ENCODE assay signal across 18 mouse cellular contexts in the genomic region with DNA sequence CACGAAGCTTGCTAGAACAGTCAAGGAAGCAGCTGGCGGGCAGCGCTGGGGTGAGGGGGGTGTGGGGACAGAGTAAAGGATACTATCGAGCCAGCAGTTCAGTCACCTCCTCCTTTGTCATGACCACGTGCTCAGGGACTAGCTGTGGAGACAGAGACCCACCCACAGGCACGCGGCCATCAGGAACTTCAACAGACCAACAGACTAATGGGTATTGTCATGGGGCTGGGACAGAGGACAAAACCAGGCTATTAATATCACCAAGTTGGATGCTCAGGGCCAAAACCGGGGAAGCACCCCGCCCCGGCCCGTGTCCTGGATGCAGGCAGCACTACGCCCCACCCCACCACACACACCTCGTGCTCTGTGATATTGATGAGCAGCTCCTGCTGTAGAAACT. TPM values are rescaled to one million over a fixed set of nuclear protein-coding genes. Genes with fewer than 3 reads are reported as not detected.
A peak's percentile ranks its signal among the peaks of the same experiment; 100 is the strongest.
DNase-seq lines count a peak whose midpoint lies in the region; ATAC-seq and TF ChIP-seq lines count a peak whose summit lies in the region.
"Had no signal": no experiment of that assay in that cellular context is flagged by ENCODE, and none has a peak within 500 bp of the region (broad histone marks: within the 10 kb centered on the region; RNA-seq: fewer than 3 reads in every experiment).

No protein-coding gene starts in this region.

- no peak for ATAC-seq in hindbrain, embryonic 16.5 days
- no peak for ATAC-seq in lung, postnatal 0 days
- no peak for ATAC-seq in limb, embryonic 11.5 days (ENCODE audit: insufficient number of reproducible peaks, low FRiP score, low TSS enrichment, low read depth)
- ATAC-seq: forebrain, embryonic 14.5 days; hindbrain, postnatal 0 days; liver, postnatal 0 days had no signal

- 0 out of 2 replicates have a peak overlapping the region, but pooled peaks have one; percentile 6 for H3K4me3 ChIP-seq in hindbrain, embryonic 10.5 days
- no peak overlapping the region for H3K4me3 ChIP-seq in hindbrain, embryonic 16.5 days (ENCODE audit: low read length)
- H3K4me3 ChIP-seq in lung, postnatal 0 days (ENCODE audit: low read depth, low read length): no peak overlapping the region
- 0 out of 2 replicates have a peak overlapping the region, but pooled peaks have one; percentile 12 for H3K4me3 ChIP-seq in heart, embryonic 10.5 days
- peak overlapping the region; percentile 5; the same call in 1 of the 2 replicates for H3K4me3 ChIP-seq in limb, embryonic 11.5 days (ENCODE audit: low read depth, low read length)
- H3K4me3 ChIP-seq: kidney, embryonic 15.5 days; midbrain, embryonic 12.5 days; myocyte; neural tube, embryonic 15.5 days had no signal

- no peak overlapping the region for H3K27ac ChIP-seq in hindbrain, embryonic 10.5 days
- no peak overlapping the region for H3K27ac ChIP-seq in hindbrain, embryonic 16.5 days (ENCODE audit: low read depth, low read length)
- peak overlapping the region; percentile 59 for H3K27ac ChIP-seq in lung, postnatal 0 days (ENCODE audit: low read length)
- no peak overlapping the region for H3K27ac ChIP-seq in heart, embryonic 10.5 days
- no peak overlapping the region for H3K27ac ChIP-seq in limb, embryonic 11.5 days (replicated peaks; ENCODE audit: low read depth, low read length)
- H3K27ac ChIP-seq: hindbrain, postnatal 0 days; kidney, embryonic 15.5 days; midbrain, embryonic 12.5 days; neural tube, embryonic 15.5 days had no signal

- no peaks in the 10 kb centered on the region for H3K9me3 ChIP-seq in hindbrain, embryonic 10.5 days
- H3K9me3 ChIP-seq in hindbrain, embryonic 16.5 days (ENCODE audit: control insufficient read depth, low read length): no peaks in the 10 kb centered on the region
- no peaks in the 10 kb centered on the region for H3K9me3 ChIP-seq in lung, postnatal 0 days (ENCODE audit: low read length)
- no peaks in the 10 kb centered on the region for H3K9me3 ChIP-seq in heart, embryonic 10.5 days
- H3K9me3 ChIP-seq in limb, embryonic 11.5 days (ENCODE audit: control insufficient read depth, low read length): no peaks in the 10 kb centered on the region
- H3K9me3 ChIP-seq: G1E; kidney, embryonic 15.5 days; midbrain, embryonic 12.5 days; neural tube, embryonic 15.5 days had no signal

- H3K36me3 ChIP-seq in hindbrain, embryonic 10.5 days: peaks cover 45% of the 10 kb centered on the region
- peaks cover 25% of the 10 kb centered on the region for H3K36me3 ChIP-seq in hindbrain, embryonic 16.5 days (ENCODE audit: control insufficient read depth, insufficient read depth, low read length)
- H3K36me3 ChIP-seq in lung, postnatal 0 days (ENCODE audit: insufficient read depth, low read length): 0 out of 2 replicates have a peak, but pooled peaks cover 7% of the 10 kb centered on the region
- H3K36me3 ChIP-seq in heart, embryonic 10.5 days: peaks cover 44% of the 10 kb centered on the region
- peaks cover 23% of the 10 kb centered on the region for H3K36me3 ChIP-seq in limb, embryonic 11.5 days (ENCODE audit: control insufficient read depth, insufficient read depth, low read length)

- no peaks in the 10 kb centered on the region for H3K27me3 ChIP-seq in hindbrain, embryonic 10.5 days (ENCODE audit: insufficient read depth, poor library complexity, severe bottlenecking)
- H3K27me3 ChIP-seq in hindbrain, embryonic 16.5 days (replicated peaks; ENCODE audit: control insufficient read depth, insufficient read depth, low read length): no peaks in the 10 kb centered on the region
- no peaks in the 10 kb centered on the region for H3K27me3 ChIP-seq in lung, postnatal 0 days (replicated peaks; ENCODE audit: insufficient read depth, low read length)
- H3K27me3 ChIP-seq in heart, embryonic 10.5 days (ENCODE audit: insufficient read depth, poor library complexity, severe bottlenecking): no peaks in the 10 kb centered on the region
- no peaks in the 10 kb centered on the region for H3K27me3 ChIP-seq in limb, embryonic 11.5 days (ENCODE audit: control insufficient read depth, insufficient read depth, low read length)
- H3K27me3 ChIP-seq: kidney, embryonic 15.5 days; midbrain, embryonic 12.5 days; neural tube, embryonic 15.5 days had no signal

- peaks cover 39% of the 10 kb centered on the region for H3K4me1 ChIP-seq in hindbrain, embryonic 10.5 days (replicated peaks)
- H3K4me1 ChIP-seq in hindbrain, embryonic 16.5 days (ENCODE audit: control insufficient read depth, insufficient read depth, low read depth, low read length): peaks cover 14% of the 10 kb centered on the region
- H3K4me1 ChIP-seq in lung, postnatal 0 days (ENCODE audit: insufficient read depth, low read depth, low read length): peaks cover 34% of the 10 kb centered on the region
- H3K4me1 ChIP-seq in heart, embryonic 10.5 days: peaks cover 61% of the 10 kb centered on the region
- H3K4me1 ChIP-seq in limb, embryonic 11.5 days (ENCODE audit: control insufficient read depth, insufficient read depth, low read length): peaks cover 9% of the 10 kb centered on the region

- H3K4me2 ChIP-seq in hindbrain, embryonic 16.5 days (ENCODE audit: low read length): no peak overlapping the region
- no peak overlapping the region for H3K4me2 ChIP-seq in lung, postnatal 0 days (replicated peaks; ENCODE audit: low read depth, low read length)
- no peak overlapping the region for H3K4me2 ChIP-seq in limb, embryonic 11.5 days (ENCODE audit: low read depth, severe bottlenecking)
- H3K4me2 ChIP-seq: kidney, embryonic 15.5 days; midbrain, embryonic 12.5 days; neural tube, embryonic 15.5 days had no signal

- no peak overlapping the region for H3K9ac ChIP-seq in hindbrain, embryonic 16.5 days (ENCODE audit: low read depth, low read length)
- H3K9ac ChIP-seq in lung, postnatal 0 days (replicated peaks; ENCODE audit: low read depth): no peak overlapping the region
- H3K9ac ChIP-seq in limb, embryonic 11.5 days (ENCODE audit: low read length): no peak overlapping the region
- H3K9ac ChIP-seq: kidney, embryonic 15.5 days; liver, postnatal 0 days; midbrain, embryonic 12.5 days; neural tube, embryonic 15.5 days had no signal

- 95% methylated on average over 13 of the region's 13 CpGs for WGBS in hindbrain, embryonic 10.5 days
- 94% methylated on average over 13 of the region's 13 CpGs for whole genome bisulfite sequencing in hindbrain, embryonic 16.5 days
- WGBS in lung, postnatal 0 days: 86% methylated on average over 13 of the region's 13 CpGs
- 93% methylated on average over 13 of the region's 13 CpGs for WGBS in heart, embryonic 10.5 days
- 92% methylated on average over 13 of the region's 13 CpGs for WGBS in limb, embryonic 11.5 days

- DNase-seq in hindbrain, embryonic 10.5 days (ENCODE audit: low spot score): no peak
- DNase-seq in lung, postnatal 0 days (ENCODE audit: low spot score): no peak
- no peak for DNase-seq in lung, postnatal 14 days
- DNase-seq in heart, embryonic 10.5 days (ENCODE audit: low spot score): no peak
- DNase-seq in limb, embryonic 11.5 days (ENCODE audit: low spot score): no peak
- no peak for DNase-seq in frontal cortex, postnatal 14 days (ENCODE audit: low spot score in 2 of 2)
- DNase-seq: cerebellum, postnatal 25 days; liver, postnatal 0 days; lung, postnatal 36 days; thymus, postnatal 4 days had no signal

- no peak for TF ChIP-seq CTCF in lung, postnatal 0 days (IDR thresholded peaks at IDR 0.05)

- TF ChIP-seq EP300 in lung, postnatal 0 days (IDR thresholded peaks at IDR 0.05): no peak

RNA-seq across cellular contexts. Expression of a gene that starts 2.8 kb away (rescaled TPM):
- 261 and 268 TPM in 2 replicates for polyA plus RNA-seq in hindbrain, embryonic 10.5 days (2016; fragmentation: Nextera tagmentation; extraction: Ambion mirVana)
- 141 and 143 TPM in 2 replicates for polyA plus RNA-seq in hindbrain, embryonic 16.5 days (2015; fragmentation: Nextera tagmentation; extraction: Ambion mirVana)
- polyA plus RNA-seq in lung, postnatal 0 days (2015; fragmentation: Nextera tagmentation; extraction: Ambion mirVana): 178 and 202 TPM in 2 replicates
- 181 and 233 TPM in 2 replicates for polyA plus RNA-seq in heart, embryonic 10.5 days (2016; fragmentation: Nextera tagmentation; extraction: Ambion mirVana)
- polyA plus RNA-seq in limb, embryonic 11.5 days (2014; fragmentation: Nextera tagmentation; extraction: Ambion mirVana): 294 and 308 TPM in 2 replicates

RNA-seq across cellular contexts. Expression of a gene that starts 10.1 kb away (rescaled TPM):
- polyA plus RNA-seq in hindbrain, embryonic 10.5 days (2016; fragmentation: Nextera tagmentation; extraction: Ambion mirVana): 681 and 705 TPM in 2 replicates
- polyA plus RNA-seq in hindbrain, embryonic 16.5 days (2015; fragmentation: Nextera tagmentation; extraction: Ambion mirVana): 601 and 643 TPM in 2 replicates
- polyA plus RNA-seq in lung, postnatal 0 days (2015; fragmentation: Nextera tagmentation; extraction: Ambion mirVana): 1,058 and 1,082 TPM in 2 replicates
- polyA plus RNA-seq in heart, embryonic 10.5 days (2016; fragmentation: Nextera tagmentation; extraction: Ambion mirVana): 767 and 797 TPM in 2 replicates
- 475 and 534 TPM in 2 replicates for polyA plus RNA-seq in limb, embryonic 11.5 days (2014; fragmentation: Nextera tagmentation; extraction: Ambion mirVana)

RNA-seq across cellular contexts. Expression of a gene that starts 20.4 kb away (rescaled TPM):
- 8.4 and 9.0 TPM in 2 replicates for polyA plus RNA-seq in hindbrain, embryonic 10.5 days (2016; fragmentation: Nextera tagmentation; extraction: Ambion mirVana)
- polyA plus RNA-seq in hindbrain, embryonic 16.5 days (2015; fragmentation: Nextera tagmentation; extraction: Ambion mirVana): 1.7 and 2.2 TPM in 2 replicates
- 20.1 and 22.2 TPM in 2 replicates for polyA plus RNA-seq in lung, postnatal 0 days (2015; fragmentation: Nextera tagmentation; extraction: Ambion mirVana)
- 12.0 and 16.7 TPM in 2 replicates for polyA plus RNA-seq in heart, embryonic 10.5 days (2016; fragmentation: Nextera tagmentation; extraction: Ambion mirVana)
- 8.5 and 10.8 TPM in 2 replicates for polyA plus RNA-seq in limb, embryonic 11.5 days (2014; fragmentation: Nextera tagmentation; extraction: Ambion mirVana)

RNA-seq across cellular contexts. Expression of a gene that starts 40.5 kb away (rescaled TPM):
- polyA plus RNA-seq in hindbrain, embryonic 10.5 days (2016; fragmentation: Nextera tagmentation; extraction: Ambion mirVana): 4.4 and 6.0 TPM in 2 replicates
- 4.2 and 5.1 TPM in 2 replicates for polyA plus RNA-seq in hindbrain, embryonic 16.5 days (2015; fragmentation: Nextera tagmentation; extraction: Ambion mirVana)
- 5.5 and 6.5 TPM in 2 replicates for polyA plus RNA-seq in lung, postnatal 0 days (2015; fragmentation: Nextera tagmentation; extraction: Ambion mirVana)
- polyA plus RNA-seq in heart, embryonic 10.5 days (2016; fragmentation: Nextera tagmentation; extraction: Ambion mirVana): 2.8 and 4.1 TPM in 2 replicates
- polyA plus RNA-seq in limb, embryonic 11.5 days (2014; fragmentation: Nextera tagmentation; extraction: Ambion mirVana): 1.3 and 1.4 TPM in 2 replicates

RNA-seq across cellular contexts. Expression of a gene that starts 48.4 kb away (rescaled TPM):
- polyA plus RNA-seq in hindbrain, embryonic 10.5 days (2016; fragmentation: Nextera tagmentation; extraction: Ambion mirVana): 201 and 223 TPM in 2 replicates
- polyA plus RNA-seq in hindbrain, embryonic 16.5 days (2015; fragmentation: Nextera tagmentation; extraction: Ambion mirVana): 30.5 and 38.9 TPM in 2 replicates
- 483 and 567 TPM in 2 replicates for polyA plus RNA-seq in lung, postnatal 0 days (2015; fragmentation: Nextera tagmentation; extraction: Ambion mirVana)
- 408 and 456 TPM in 2 replicates for polyA plus RNA-seq in heart, embryonic 10.5 days (2016; fragmentation: Nextera tagmentation; extraction: Ambion mirVana)
- 250 and 255 TPM in 2 replicates for polyA plus RNA-seq in limb, embryonic 11.5 days (2014; fragmentation: Nextera tagmentation; extraction: Ambion mirVana)

Comparison
In these comparisons a context has a peak if more than half of its experiments do, and no peak if none do; other contexts are left out.
1. H3K4me3 ChIP-seq: peak in hindbrain, embryonic 10.5 days (single experiment), heart, embryonic 10.5 days (single experiment) and limb, embryonic 11.5 days (single experiment); none in hindbrain, embryonic 16.5 days (single experiment) and lung, postnatal 0 days (single experiment).